ENCODE assay signal across 31 mouse cellular contexts in the genomic region with DNA sequence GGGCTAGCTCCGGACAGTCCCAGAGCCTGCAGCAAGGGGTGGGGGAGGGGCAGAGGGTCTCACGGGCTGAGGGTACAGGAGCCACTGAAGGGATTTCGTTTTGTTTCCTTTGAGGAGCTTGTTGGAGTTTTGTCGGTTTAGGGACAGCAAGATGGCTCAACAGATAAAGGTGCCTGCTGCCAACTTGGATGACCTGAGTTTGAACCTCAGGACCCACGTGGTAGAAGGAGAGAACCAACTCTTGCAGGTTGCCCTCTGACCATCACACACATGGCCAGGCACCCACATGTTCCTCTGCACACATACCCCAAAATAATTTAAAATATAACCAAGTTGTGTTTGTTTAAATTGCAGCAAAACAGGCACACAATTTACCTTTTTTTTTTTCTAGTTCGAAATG. TPM values are rescaled to one million over a fixed set of nuclear protein-coding genes. Genes with fewer than 3 reads are reported as not detected.
A peak's percentile ranks its signal among the peaks of the same experiment; 100 is the strongest.
DNase-seq lines count a peak whose midpoint lies in the region; ATAC-seq and TF ChIP-seq lines count a peak whose summit lies in the region.
"Had no signal": no experiment of that assay in that cellular context is flagged by ENCODE, and none has a peak within 500 bp of the region (broad histone marks: within the 10 kb centered on the region; RNA-seq: fewer than 3 reads in every experiment).

No protein-coding gene starts in this region.

- no peak for DNase-seq in hindbrain, embryonic 10.5 days (ENCODE audit: low spot score)
- DNase-seq in hindbrain, postnatal 0 days (ENCODE audit: low spot score), result no peak
- DNase-seq in liver, postnatal 0 days, result no peak
- DNase-seq in 416B (ENCODE audit: low read depth), result peak; percentile 62
- DNase-seq in right cerebral cortex, postnatal 4 days, result no peak
- no peak for DNase-seq in midbrain, embryonic 10.5 days (ENCODE audit: low spot score)
- DNase-seq: adrenal gland, adult 8-10 months; adrenal gland, postnatal 14 days; adrenal gland, postnatal 36 days; cerebellum, adult 11 months; cerebellum, adult 18-20 months; cerebellum, adult 8-10 months; cerebellum, adult 9-11 months; cerebellum, postnatal 14 days; cerebellum, postnatal 36 days; embryo, embryonic 11 days had no signal

- no peak for TF ChIP-seq POLR2A in bone marrow macrophage, adult 2 months (IDR thresholded peaks at IDR 0.05; ENCODE audit: borderline replicate concordance, low read depth, low read length)

- no peak for TF ChIP-seq CTCF in hindbrain, postnatal 0 days (IDR thresholded peaks at IDR 0.05; ENCODE audit: low read depth)
- no peak for TF ChIP-seq CTCF in liver, postnatal 0 days (IDR thresholded peaks at IDR 0.05; ENCODE audit: low read depth)
- TF ChIP-seq CTCF in bone marrow macrophage, adult 2 months (IDR thresholded peaks at IDR 0.05; ENCODE audit: low read depth, low read length), result no peak

- no peak for ATAC-seq in hindbrain, postnatal 0 days
- no peak for ATAC-seq in liver, postnatal 0 days
- no peak for ATAC-seq in liver, embryonic 12.5 days
- ATAC-seq: activated CD4-positive, CD25-positive, alpha-beta regulatory T cell, adult 4 months; forebrain, embryonic 14.5 days; forebrain, embryonic 16.5 days; Patski had no signal

- H3K4me3 ChIP-seq in hindbrain, embryonic 10.5 days, result no peak overlapping the region
- no peak overlapping the region for H3K4me3 ChIP-seq in hindbrain, postnatal 0 days (ENCODE audit: low read length)
- no peak overlapping the region for H3K4me3 ChIP-seq in liver, postnatal 0 days (ENCODE audit: low read depth, low read length)
- no peak overlapping the region for H3K4me3 ChIP-seq in liver, embryonic 12.5 days
- no peak overlapping the region for H3K4me3 ChIP-seq in bone marrow macrophage, adult 2 months (ENCODE audit: insufficient read depth, low read length)
- no peak overlapping the region for H3K4me3 ChIP-seq in midbrain, embryonic 10.5 days
- H3K4me3 ChIP-seq: embryonic facial prominence, embryonic 13.5 days; embryonic facial prominence, embryonic 15.5 days; erythroblast, embryonic 14.5 days; forebrain, embryonic 10.5 days; forebrain, embryonic 12.5 days had no signal

- H3K9ac ChIP-seq in hindbrain, postnatal 0 days (replicated peaks; ENCODE audit: low read length), result no peak overlapping the region
- H3K9ac ChIP-seq in liver, postnatal 0 days (replicated peaks), result no peak overlapping the region
- H3K9ac ChIP-seq in liver, embryonic 12.5 days, result no peak overlapping the region
- H3K9ac ChIP-seq: embryonic facial prominence, embryonic 13.5 days; embryonic facial prominence, embryonic 15.5 days; forebrain, embryonic 12.5 days had no signal

- peaks cover 3% of the 10 kb centered on the region for H3K9me3 ChIP-seq in hindbrain, embryonic 10.5 days
- H3K9me3 ChIP-seq in hindbrain, postnatal 0 days (ENCODE audit: low read length), result no peaks in the 10 kb centered on the region
- H3K9me3 ChIP-seq in liver, postnatal 0 days (ENCODE audit: low read length), result no peaks in the 10 kb centered on the region
- H3K9me3 ChIP-seq in liver, embryonic 12.5 days (replicated peaks), result no peaks in the 10 kb centered on the region
- H3K9me3 ChIP-seq in midbrain, embryonic 10.5 days (replicated peaks), result peaks cover 4% of the 10 kb centered on the region; the same call in 1 of the 2 replicates
- H3K9me3 ChIP-seq: embryonic facial prominence, embryonic 13.5 days; embryonic facial prominence, embryonic 15.5 days; G1E had no signal

- no peak overlapping the region for H3K4me2 ChIP-seq in hindbrain, postnatal 0 days (ENCODE audit: low read depth, low read length)
- H3K4me2 ChIP-seq in liver, postnatal 0 days (ENCODE audit: low read depth, low read length), result no peak overlapping the region
- H3K4me2 ChIP-seq in liver, embryonic 12.5 days, result no peak overlapping the region
- H3K4me2 ChIP-seq: embryonic facial prominence, embryonic 13.5 days; embryonic facial prominence, embryonic 15.5 days; forebrain, embryonic 12.5 days had no signal

- 0 out of 2 replicates have a peak overlapping the region, but pooled peaks have one; percentile 29 for H3K27ac ChIP-seq in hindbrain, embryonic 10.5 days
- H3K27ac ChIP-seq in hindbrain, postnatal 0 days, result no peak overlapping the region
- H3K27ac ChIP-seq in liver, postnatal 0 days (ENCODE audit: low read depth), result peak overlapping the region; percentile 41; the same call in 1 of the 2 replicates
- no peak overlapping the region for H3K27ac ChIP-seq in liver, embryonic 12.5 days
- peak overlapping the region; percentile 86 for H3K27ac ChIP-seq in bone marrow macrophage, adult 2 months (ENCODE audit: insufficient read depth, low read depth, low read length)
- H3K27ac ChIP-seq in midbrain, embryonic 10.5 days (replicated peaks), result no peak overlapping the region
- H3K27ac ChIP-seq: embryonic facial prominence, embryonic 13.5 days; embryonic facial prominence, embryonic 15.5 days; forebrain, embryonic 10.5 days; forebrain, embryonic 12.5 days had no signal

- TF ChIP-seq EP300 in liver, postnatal 0 days (IDR thresholded peaks at IDR 0.05; ENCODE audit: low read depth), result no peak

- whole genome bisulfite sequencing in hindbrain, embryonic 10.5 days, result 80% methylated on average over 6 of the region's 6 CpGs
- 70% methylated on average over 6 of the region's 6 CpGs for WGBS in hindbrain, postnatal 0 days
- WGBS in liver, postnatal 0 days (ENCODE audit: insufficient replicate concordance), result 58% methylated on average over 6 of the region's 6 CpGs
- WGBS in liver, embryonic 12.5 days (ENCODE audit: insufficient replicate concordance), result 36% methylated on average over 6 of the region's 6 CpGs
- WGBS in midbrain, embryonic 10.5 days, result 78% methylated on average over 6 of the region's 6 CpGs

- no peaks in the 10 kb centered on the region for H3K27me3 ChIP-seq in hindbrain, embryonic 10.5 days (ENCODE audit: insufficient read depth, poor library complexity, severe bottlenecking)
- H3K27me3 ChIP-seq in hindbrain, postnatal 0 days (ENCODE audit: insufficient read depth, low read length), result no peaks in the 10 kb centered on the region
- H3K27me3 ChIP-seq in liver, postnatal 0 days (ENCODE audit: insufficient read depth, low read length), result no peaks in the 10 kb centered on the region
- H3K27me3 ChIP-seq in liver, embryonic 12.5 days (replicated peaks), result no peaks in the 10 kb centered on the region
- no peaks in the 10 kb centered on the region for H3K27me3 ChIP-seq in midbrain, embryonic 10.5 days (ENCODE audit: low read depth, poor library complexity, severe bottlenecking)
- H3K27me3 ChIP-seq: embryonic facial prominence, embryonic 13.5 days; embryonic facial prominence, embryonic 15.5 days; forebrain, embryonic 12.5 days had no signal

- H3K4me1 ChIP-seq in hindbrain, embryonic 10.5 days (replicated peaks), result peaks cover 22% of the 10 kb centered on the region
- H3K4me1 ChIP-seq in hindbrain, postnatal 0 days (ENCODE audit: insufficient read depth, low read length), result no peaks in the 10 kb centered on the region
- H3K4me1 ChIP-seq in liver, postnatal 0 days (ENCODE audit: insufficient read depth), result peaks cover 3% of the 10 kb centered on the region; the same call in 1 of the 2 replicates
- H3K4me1 ChIP-seq in liver, embryonic 12.5 days, result peaks cover 19% of the 10 kb centered on the region
- H3K4me1 ChIP-seq in bone marrow macrophage, adult 2 months (ENCODE audit: control insufficient read depth, insufficient read depth, low read length), result peaks cover 59% of the 10 kb centered on the region
- H3K4me1 ChIP-seq in midbrain, embryonic 10.5 days, result peaks cover 8% of the 10 kb centered on the region
- H3K4me1 ChIP-seq: forebrain, embryonic 12.5 days had no signal

- H3K36me3 ChIP-seq in hindbrain, embryonic 10.5 days, result no peaks in the 10 kb centered on the region
- no peaks in the 10 kb centered on the region for H3K36me3 ChIP-seq in hindbrain, postnatal 0 days (ENCODE audit: insufficient read depth, low read length)
- H3K36me3 ChIP-seq in liver, postnatal 0 days (replicated peaks; ENCODE audit: insufficient read depth, low read length), result no peaks in the 10 kb centered on the region
- no peaks in the 10 kb centered on the region for H3K36me3 ChIP-seq in liver, embryonic 12.5 days
- no peaks in the 10 kb centered on the region for H3K36me3 ChIP-seq in midbrain, embryonic 10.5 days
- H3K36me3 ChIP-seq: embryonic facial prominence, embryonic 13.5 days; embryonic facial prominence, embryonic 15.5 days; forebrain, embryonic 10.5 days; forebrain, embryonic 12.5 days; G1E had no signal

RNA-seq across cellular contexts. Expression of a gene that starts 6.9 kb away (rescaled TPM):
- 4.9 and 8.1 TPM in 2 replicates for polyA plus RNA-seq in hindbrain, embryonic 10.5 days (2016; fragmentation: Nextera tagmentation; extraction: Ambion mirVana)
- total RNA-seq in hindbrain, postnatal 0 days (2014; rRNA removed), result 6.4 and 6.8 TPM in 2 replicates
- 5.7 and 7.2 TPM in 2 replicates for polyA plus RNA-seq in hindbrain, postnatal 0 days (2015; fragmentation: Nextera tagmentation; extraction: Ambion mirVana)
- 11.5 and 13.3 TPM in 2 replicates for polyA plus RNA-seq in liver, postnatal 0 days (2015; fragmentation: Nextera tagmentation; extraction: Ambion mirVana)
- 15.2 and 15.3 TPM in 2 replicates for polyA plus RNA-seq in liver, embryonic 12.5 days (2016; fragmentation: Nextera tagmentation; extraction: Ambion mirVana)
- polyA plus RNA-seq in bone marrow macrophage, adult 2 months (2012; ENCODE audit: insufficient read depth, insufficient read length, missing spikeins), result 382 and 398 TPM in 2 replicates
- polyA plus RNA-seq in midbrain, embryonic 10.5 days (2016; fragmentation: Nextera tagmentation; extraction: Ambion mirVana), result 5.9 and 6.7 TPM in 2 replicates

RNA-seq across cellular contexts. Expression of a gene that starts 17.4 kb away (rescaled TPM):
- 7.8 and 8.1 TPM in 2 replicates for polyA plus RNA-seq in hindbrain, embryonic 10.5 days (2016; fragmentation: Nextera tagmentation; extraction: Ambion mirVana)
- 2.0 and 3.4 TPM in 2 replicates for total RNA-seq in hindbrain, postnatal 0 days (2014; rRNA removed)
- polyA plus RNA-seq in hindbrain, postnatal 0 days (2015; fragmentation: Nextera tagmentation; extraction: Ambion mirVana), result 5.0 and 6.8 TPM in 2 replicates
- polyA plus RNA-seq in liver, postnatal 0 days (2015; fragmentation: Nextera tagmentation; extraction: Ambion mirVana), result 120 and 127 TPM in 2 replicates
- 87.7 and 90.9 TPM in 2 replicates for polyA plus RNA-seq in liver, embryonic 12.5 days (2016; fragmentation: Nextera tagmentation; extraction: Ambion mirVana)
- polyA plus RNA-seq in bone marrow macrophage, adult 2 months (2012; ENCODE audit: insufficient read depth, insufficient read length, missing spikeins), result 440 and 552 TPM in 2 replicates
- 9.1 and 9.5 TPM in 2 replicates for polyA plus RNA-seq in midbrain, embryonic 10.5 days (2016; fragmentation: Nextera tagmentation; extraction: Ambion mirVana)
- polyA plus RNA-seq: C2C12, Patski had no signal

RNA-seq across cellular contexts. Expression of a gene that starts 45.5 kb away (rescaled TPM):
- polyA plus RNA-seq in hindbrain, embryonic 10.5 days (2016; fragmentation: Nextera tagmentation; extraction: Ambion mirVana), result 0.04 and 0.22 TPM in 2 replicates
- 3.1 and 4.0 TPM in 2 replicates for total RNA-seq in hindbrain, postnatal 0 days (2014; rRNA removed)
- 0.97 and 1.0 TPM in 2 replicates for polyA plus RNA-seq in hindbrain, postnatal 0 days (2015; fragmentation: Nextera tagmentation; extraction: Ambion mirVana)
- polyA plus RNA-seq in liver, postnatal 0 days (2015; fragmentation: Nextera tagmentation; extraction: Ambion mirVana), result not detected in 2 replicates
- polyA plus RNA-seq in liver, embryonic 12.5 days (2016; fragmentation: Nextera tagmentation; extraction: Ambion mirVana), result 0.02 TPM in 1 of 2 replicates, not detected in the other
- not detected in 2 replicates for polyA plus RNA-seq in bone marrow macrophage, adult 2 months (2012; ENCODE audit: insufficient read depth, insufficient read length, missing spikeins)
- 0.02 TPM in 1 of 2 replicates, not detected in the other for polyA plus RNA-seq in midbrain, embryonic 10.5 days (2016; fragmentation: Nextera tagmentation; extraction: Ambion mirVana)
- total RNA-seq: common myeloid progenitor, adult 5-6 weeks had no signal
- polyA plus RNA-seq: activated CD4-positive, CD25-positive, alpha-beta regulatory T cell, adult 4 months; C2C12; embryonic facial prominence, embryonic 11.5 days; embryonic facial prominence, embryonic 13.5 days; embryonic facial prominence, embryonic 15.5 days; erythroblast, embryonic 14.5 days; G1E had no signal

RNA-seq across cellular contexts. Expression of a gene that starts 58.7 kb away (rescaled TPM):
- 9.8 and 9.9 TPM in 2 replicates for polyA plus RNA-seq in hindbrain, embryonic 10.5 days (2016; fragmentation: Nextera tagmentation; extraction: Ambion mirVana)
- 3.1 and 6.1 TPM in 2 replicates for total RNA-seq in hindbrain, postnatal 0 days (2014; rRNA removed)
- 10.0 and 10.2 TPM in 2 replicates for polyA plus RNA-seq in hindbrain, postnatal 0 days (2015; fragmentation: Nextera tagmentation; extraction: Ambion mirVana)
- 4.3 and 4.4 TPM in 2 replicates for polyA plus RNA-seq in liver, postnatal 0 days (2015; fragmentation: Nextera tagmentation; extraction: Ambion mirVana)
- polyA plus RNA-seq in liver, embryonic 12.5 days (2016; fragmentation: Nextera tagmentation; extraction: Ambion mirVana), result 5.2 and 5.6 TPM in 2 replicates
- 1.9 and 2.2 TPM in 2 replicates for polyA plus RNA-seq in bone marrow macrophage, adult 2 months (2012; ENCODE audit: insufficient read depth, insufficient read length, missing spikeins)
- polyA plus RNA-seq in midbrain, embryonic 10.5 days (2016; fragmentation: Nextera tagmentation; extraction: Ambion mirVana), result 10.0 and 11.0 TPM in 2 replicates
- polyA plus RNA-seq: erythroblast, embryonic 14.5 days; G1E had no signal

Comparison
In these comparisons a context has a peak if more than half of its experiments do, and no peak if none do; other contexts are left out.
1. H3K27ac ChIP-seq: peak in hindbrain, embryonic 10.5 days (single experiment), liver, postnatal 0 days (single experiment) and bone marrow macrophage, adult 2 months (single experiment); none in hindbrain, postnatal 0 days (single experiment), liver, embryonic 12.5 days (single experiment) and midbrain, embryonic 10.5 days (single experiment).
2. RNA of a gene that starts 6.9 kb away (polyA plus RNA-seq): 382 to 398 TPM in bone marrow macrophage, adult 2 months; 15.2 to 15.3 TPM in liver, embryonic 12.5 days, 11.5 to 13.3 TPM in liver, postnatal 0 days, 4.9 to 8.1 TPM in hindbrain, embryonic 10.5 days, 5.9 to 6.7 TPM in midbrain, embryonic 10.5 days and 5.7 to 7.2 TPM in hindbrain, postnatal 0 days; every median in the first group is over 10 times any median in the second.